Mouse (Mus musculus): ENCODE measurements around the gene Srpk2. TPM values are rescaled to one million over a fixed set of nuclear protein-coding genes. Genes with fewer than 3 reads are reported as not detected.
"Not testable (repeated sequence)": the region's sequence is repeated elsewhere in the genome, so short reads cannot be mapped to it uniquely, and the experiment has no call there.

Srpk2 gene
- polyA plus RNA-seq, 1 experiment, result 33.0 TPM

GRCm38 (mm10) chr5:23576336-23577094 lies 107.9 kb downstream of the Srpk2 start:
- Histone ChIP-seq H3K27ac (ENCODE audit: insufficient read depth, low read depth, low read length) (no peak overlapping the region), H3K4me1 (ENCODE audit: control insufficient read depth, insufficient read depth, low read length) (peaks cover 15% of the 10 kb centered on the region), H3K4me3 (ENCODE audit: insufficient read depth, low read length) (no peak overlapping the region)
- no peak for TF ChIP-seq CTCF (IDR thresholded peaks at IDR 0.05; ENCODE audit: low read depth, low read length)
- TF ChIP-seq POLR2A (IDR thresholded peaks at IDR 0.05; ENCODE audit: borderline replicate concordance, low read depth, low read length), result no peak

GRCm38 (mm10) chr5:23573942-23574341 lies 110.5 kb downstream of the Srpk2 start:
- TF ChIP-seq POLR2A (IDR thresholded peaks at IDR 0.05; ENCODE audit: borderline replicate concordance, low read depth, low read length) (no peak), CTCF (IDR thresholded peaks at IDR 0.05; ENCODE audit: low read depth, low read length) (no peak)
- peaks cover 11% of the 10 kb centered on the region for H3K4me1 ChIP-seq (ENCODE audit: control insufficient read depth, insufficient read depth, low read length)
- H3K4me3 ChIP-seq (ENCODE audit: insufficient read depth, low read length), result no peak overlapping the region
- no peak overlapping the region for H3K27ac ChIP-seq (ENCODE audit: insufficient read depth, low read depth, low read length)

GRCm38 (mm10) chr5:23568188-23568587 lies 116.2 kb downstream of the Srpk2 start:
- Histone ChIP-seq H3K4me3 (ENCODE audit: insufficient read depth, low read length) (no peak overlapping the region), H3K27ac (ENCODE audit: insufficient read depth, low read depth, low read length) (no peak overlapping the region), H3K4me1 (ENCODE audit: control insufficient read depth, insufficient read depth, low read length) (no peaks in the 10 kb centered on the region)
- TF ChIP-seq CTCF (IDR thresholded peaks at IDR 0.05; ENCODE audit: low read depth, low read length), result no peak
- TF ChIP-seq POLR2A (IDR thresholded peaks at IDR 0.05; ENCODE audit: borderline replicate concordance, low read depth, low read length), result no peak

GRCm38 (mm10) chr5:23566382-23566781 lies 118.0 kb downstream of the Srpk2 start:
- Histone ChIP-seq H3K4me3 (ENCODE audit: insufficient read depth, low read length) (no peak overlapping the region), H3K4me1 (ENCODE audit: control insufficient read depth, insufficient read depth, low read length) (no peaks in the 10 kb centered on the region), H3K27ac (ENCODE audit: insufficient read depth, low read depth, low read length) (no peak overlapping the region)
- no peak for TF ChIP-seq CTCF (IDR thresholded peaks at IDR 0.05; ENCODE audit: low read depth, low read length)
- TF ChIP-seq POLR2A (IDR thresholded peaks at IDR 0.05; ENCODE audit: borderline replicate concordance, low read depth, low read length), result no peak

- H3K4me3 ChIP-seq (ENCODE audit: insufficient read depth, low read length), result no peak overlapping the region
- TF ChIP-seq CTCF (IDR thresholded peaks at IDR 0.05; ENCODE audit: low read depth, low read length) (no peak), POLR2A (IDR thresholded peaks at IDR 0.05; ENCODE audit: borderline replicate concordance, low read depth, low read length) (no peak)
- H3K27ac ChIP-seq (ENCODE audit: insufficient read depth, low read depth, low read length), result no peak overlapping the region
- no peaks in the 10 kb centered on the region for H3K4me1 ChIP-seq (ENCODE audit: control insufficient read depth, insufficient read depth, low read length)
Observed at GRCm38 (mm10) chr5:23562278-23563060, 121.9 kb downstream of the Srpk2 start.

GRCm38 (mm10) chr5:23561227-23561626 lies 123.2 kb downstream of the Srpk2 start:
- no peaks in the 10 kb centered on the region for H3K4me1 ChIP-seq (ENCODE audit: control insufficient read depth, insufficient read depth, low read length)
- no peak overlapping the region for H3K27ac ChIP-seq (ENCODE audit: insufficient read depth, low read depth, low read length)
- H3K4me3 ChIP-seq (ENCODE audit: insufficient read depth, low read length), result no peak overlapping the region
- TF ChIP-seq POLR2A (IDR thresholded peaks at IDR 0.05; ENCODE audit: borderline replicate concordance, low read depth, low read length) (no peak), CTCF (IDR thresholded peaks at IDR 0.05; ENCODE audit: low read depth, low read length) (no peak)

- Histone ChIP-seq H3K4me3 (ENCODE audit: insufficient read depth, low read length) (no peak overlapping the region), H3K4me1 (ENCODE audit: control insufficient read depth, insufficient read depth, low read length) (no peaks in the 10 kb centered on the region), H3K27ac (ENCODE audit: insufficient read depth, low read depth, low read length) (no peak overlapping the region)
- TF ChIP-seq POLR2A (IDR thresholded peaks at IDR 0.05; ENCODE audit: borderline replicate concordance, low read depth, low read length) (no peak), CTCF (IDR thresholded peaks at IDR 0.05; ENCODE audit: low read depth, low read length) (no peak)
Observed at GRCm38 (mm10) chr5:23560171-23560570, 124.2 kb downstream of the Srpk2 start.

- TF ChIP-seq CTCF (IDR thresholded peaks at IDR 0.05; ENCODE audit: low read depth, low read length) (no peak), POLR2A (IDR thresholded peaks at IDR 0.05; ENCODE audit: borderline replicate concordance, low read depth, low read length) (no peak)
- no peak overlapping the region for H3K4me3 ChIP-seq (ENCODE audit: insufficient read depth, low read length)
- no peak overlapping the region for H3K27ac ChIP-seq (ENCODE audit: insufficient read depth, low read depth, low read length)
- H3K4me1 ChIP-seq (ENCODE audit: control insufficient read depth, insufficient read depth, low read length), result 0 out of 2 replicates have a peak, but pooled peaks cover 3% of the 10 kb centered on the region
Observed at GRCm38 (mm10) chr5:23556007-23556770, 128.2 kb downstream of the Srpk2 start.

- H3K4me1 ChIP-seq (ENCODE audit: control insufficient read depth, insufficient read depth, low read length); H3K4me3 ChIP-seq (ENCODE audit: insufficient read depth, low read length); H3K27ac ChIP-seq (ENCODE audit: insufficient read depth, low read depth, low read length): not testable (repeated sequence)
Observed at GRCm38 (mm10) chr5:23553338-23553737, 131.1 kb downstream of the Srpk2 start.

Data from bone marrow macrophage, adult 2 months (primary cell).